Mouse (Mus musculus) cerebellum, adult 18-20 months (tissue): ENCODE measurements at regions not wholly inside any gene's neighbourhood (a gene's known extent, or its start where the extent isn't known, plus 50 kb on each side); places are given as distances from the start of the nearest gene placed in this dataset.

Experiments used
- DNase-seq, 2 experiments: peaks; one replicate each; pipeline ENCODE4 v3.0.0; 2021

GRCm38 (mm10) chr12:65944251-65944650, 339.9 kb downstream of the Rpl10l start:
- no peak for DNase-seq

GRCm38 (mm10) chr12:65942166-65942565, 342.0 kb downstream of the Rpl10l start:
- DNase-seq, result peak; percentile 1 to 2

GRCm38 (mm10) chr12:65931848-65932247, 352.4 kb downstream of the Rpl10l start:
- DNase-seq, result no peak

GRCm38 (mm10) chr12:65929718-65930377, 354.4 kb downstream of the Rpl10l start:
- DNase-seq, result no peak
